Mouse (Mus musculus): Measurements from ENCODE around the gene Lin7a.
"Not testable (repeated sequence)": the region's sequence is repeated elsewhere in the genome, so short reads cannot be mapped to it uniquely, and the experiment has no call there.

The Lin7a gene

DNA sequence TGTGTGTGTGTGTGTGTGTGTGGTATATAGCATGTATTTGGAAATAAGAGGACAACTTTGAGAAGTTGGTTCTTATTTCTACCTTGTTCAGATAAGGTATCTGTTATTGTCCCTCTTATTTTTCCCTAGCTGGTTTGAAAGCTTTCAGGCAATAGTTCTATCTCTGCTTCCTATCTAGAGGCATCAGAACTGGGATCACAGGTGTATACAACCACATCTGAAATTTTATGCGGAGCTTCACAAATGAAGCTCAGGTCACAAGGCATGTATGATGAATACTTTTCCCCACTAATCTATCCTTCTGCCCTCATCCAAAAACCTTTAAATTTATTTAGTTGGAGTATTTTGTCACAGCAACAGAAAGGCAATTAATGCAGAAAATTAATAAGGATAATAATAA is 33.8 kb upstream of the Lin7a start:
- no peak for DNase-seq

DNA sequence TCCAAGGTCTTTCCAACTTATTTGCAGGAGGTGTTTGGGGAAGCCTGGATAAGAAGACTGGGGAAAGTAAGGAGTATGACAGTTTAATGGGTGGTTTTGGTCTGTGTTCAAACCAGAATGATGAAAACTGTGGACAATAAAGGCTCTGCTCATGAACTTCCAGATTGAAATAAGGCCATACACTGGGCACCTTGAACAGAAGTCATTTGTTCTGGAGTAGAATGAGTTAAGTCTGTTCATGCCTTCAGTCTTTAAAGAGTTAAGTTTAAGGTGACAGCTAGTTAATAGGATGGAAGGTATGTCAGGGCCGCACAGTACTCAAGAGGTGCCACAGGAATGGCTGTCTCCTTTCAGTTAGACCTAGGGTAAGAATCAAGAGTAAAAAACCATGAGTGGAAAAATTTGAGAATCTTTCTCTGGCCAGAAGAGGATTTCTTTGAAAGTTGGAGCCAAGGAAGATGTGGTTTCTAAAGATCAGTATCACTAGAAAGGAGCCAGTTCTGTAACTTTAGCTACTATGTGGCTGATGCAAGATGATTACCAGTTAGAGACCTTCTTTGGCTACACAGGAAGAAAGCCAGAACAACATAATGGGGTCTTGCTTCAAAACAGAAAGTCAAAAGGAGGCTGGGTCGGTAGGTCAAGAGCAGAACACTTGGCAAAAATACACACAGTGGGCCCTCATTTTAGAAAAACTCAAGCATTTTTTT is 33.2 kb upstream of the Lin7a start:
- DNase-seq: no peak

DNA sequence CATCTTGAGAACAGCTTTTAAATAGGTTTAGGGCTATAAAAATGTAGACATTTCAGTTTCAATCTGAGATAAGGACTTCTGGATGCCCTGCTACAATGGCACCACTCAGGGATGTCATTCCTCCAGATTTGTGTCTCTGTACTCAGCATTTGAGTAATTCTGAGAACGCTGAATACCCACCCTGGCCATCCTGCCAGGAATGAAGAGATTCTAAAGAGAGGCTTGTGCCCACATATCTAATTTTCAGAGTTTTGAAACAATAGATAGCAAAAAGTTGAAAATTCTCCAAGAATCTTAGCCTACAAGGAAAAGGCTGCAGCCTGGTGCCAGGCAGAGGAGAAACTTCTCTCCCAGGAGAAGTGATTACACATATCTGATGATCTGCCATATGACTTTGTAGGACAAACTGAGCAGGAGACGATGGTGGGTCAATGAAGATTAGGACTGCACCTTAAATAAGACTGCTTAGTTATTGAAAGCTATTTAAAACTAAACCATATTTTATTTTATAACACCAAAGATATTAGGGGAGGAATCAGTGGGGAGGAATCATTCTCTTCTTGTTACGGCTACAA is 32.5 kb upstream of the Lin7a start:
- no peak for DNase-seq

DNA sequence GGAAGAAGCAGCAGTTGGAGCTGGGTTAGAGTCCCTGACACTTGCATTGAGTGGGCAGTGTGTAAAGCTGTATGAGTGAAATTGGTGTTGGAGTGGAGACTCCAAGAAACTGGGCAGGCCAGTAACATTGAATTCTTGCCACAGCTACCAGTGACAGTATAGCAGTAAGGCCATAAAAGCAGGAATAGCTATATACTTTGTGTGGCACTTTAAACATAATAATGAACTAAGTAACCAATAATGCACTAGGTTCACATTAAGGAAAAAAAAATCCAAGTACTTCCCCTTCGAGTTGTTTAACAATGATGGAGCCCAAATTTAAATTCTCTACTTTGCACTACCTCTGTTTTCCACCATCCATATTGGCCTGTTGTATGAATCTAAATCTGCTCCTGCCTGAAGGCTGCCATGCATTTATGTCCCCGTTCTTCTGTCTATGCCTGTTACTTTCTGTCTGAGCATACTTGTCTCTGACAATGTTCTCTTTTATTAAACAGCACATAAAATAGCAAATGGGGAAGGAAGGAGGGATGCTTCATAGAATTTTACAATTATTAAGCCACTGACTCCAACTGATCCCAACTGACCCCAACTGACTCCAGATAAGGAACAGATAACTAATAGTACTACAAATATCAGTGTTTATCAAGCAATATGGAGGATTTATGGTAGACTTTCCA is 31.7 kb upstream of the Lin7a start:
- DNase-seq: no peak

DNA sequence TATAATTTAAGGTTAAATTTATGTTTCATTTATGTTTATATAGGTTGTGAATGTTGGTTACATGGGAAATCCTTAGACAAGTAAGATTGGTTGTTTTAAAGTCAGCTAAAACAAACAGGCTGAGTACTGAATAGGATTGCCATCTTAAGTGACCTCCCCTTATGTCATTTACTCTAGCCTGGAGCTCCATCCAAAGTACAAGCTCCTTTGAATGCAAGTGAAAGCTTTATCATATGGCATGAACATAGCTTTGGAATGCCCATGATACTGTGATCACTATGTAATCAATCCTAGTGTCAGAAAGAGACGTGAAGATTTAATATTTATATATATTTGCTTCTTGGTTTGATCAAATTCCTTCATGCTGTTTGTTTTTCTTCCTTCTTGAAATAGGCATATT is 31.0 kb upstream of the Lin7a start:
- no peak for DNase-seq

DNA sequence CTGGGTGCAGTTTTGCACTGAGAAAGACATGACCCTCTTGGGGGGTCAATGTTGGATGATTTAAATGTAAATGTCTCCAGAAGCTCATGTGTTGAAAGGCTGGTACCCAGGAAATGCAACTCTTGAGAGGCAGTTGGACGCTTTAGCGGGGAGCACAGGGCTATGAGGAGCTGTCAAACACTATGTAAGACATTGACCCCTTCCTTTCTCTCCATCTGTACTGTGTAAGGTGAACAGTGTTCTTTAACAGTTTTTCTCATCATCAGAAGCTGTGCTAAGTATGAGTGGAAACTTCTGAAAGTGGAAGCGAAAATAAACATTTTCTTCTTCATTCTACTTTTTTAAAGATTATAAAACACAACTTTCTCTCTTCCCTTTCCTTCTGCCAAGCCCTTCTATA is 30.5 kb upstream of the Lin7a start:
- no peak for DNase-seq

DNA sequence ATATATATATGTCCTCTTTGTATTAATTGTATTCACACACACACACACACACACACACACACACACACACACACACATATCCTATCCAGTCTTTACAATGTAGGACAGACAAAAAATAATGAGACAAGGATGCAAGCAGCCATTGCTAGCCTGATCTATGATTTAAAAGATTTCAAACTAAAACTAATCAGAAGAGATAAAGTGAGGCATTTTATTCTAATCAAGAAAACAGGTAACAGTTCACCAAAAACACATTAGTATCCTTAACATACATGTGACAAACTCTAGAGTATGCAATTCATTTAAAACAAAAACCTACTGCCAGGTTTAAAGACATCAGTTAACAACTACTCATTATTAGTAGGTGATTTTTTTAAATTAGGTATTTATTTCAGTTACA is 30.1 kb upstream of the Lin7a start:
- no peak for DNase-seq

DNA sequence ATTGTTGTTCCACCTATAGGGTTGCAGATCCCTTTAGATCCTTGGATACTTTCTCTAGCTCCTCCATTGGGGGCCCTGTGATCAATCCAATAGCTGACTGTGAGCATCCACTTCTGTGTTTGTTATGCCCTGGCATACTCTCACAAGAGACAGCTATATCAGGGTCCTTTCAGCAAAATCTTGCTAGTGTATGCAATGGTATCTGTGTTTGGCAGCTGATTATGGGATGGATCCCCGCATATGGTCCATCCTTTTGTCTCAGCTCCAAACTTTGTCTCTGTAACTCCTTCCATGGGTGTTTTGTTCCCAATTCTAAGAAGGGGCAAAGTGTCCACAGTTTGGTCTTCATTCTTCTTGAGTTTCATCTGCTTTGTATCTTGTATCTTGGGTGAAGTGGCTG is 29.5 kb upstream of the Lin7a start:
- DNase-seq: not testable (repeated sequence)

DNA sequence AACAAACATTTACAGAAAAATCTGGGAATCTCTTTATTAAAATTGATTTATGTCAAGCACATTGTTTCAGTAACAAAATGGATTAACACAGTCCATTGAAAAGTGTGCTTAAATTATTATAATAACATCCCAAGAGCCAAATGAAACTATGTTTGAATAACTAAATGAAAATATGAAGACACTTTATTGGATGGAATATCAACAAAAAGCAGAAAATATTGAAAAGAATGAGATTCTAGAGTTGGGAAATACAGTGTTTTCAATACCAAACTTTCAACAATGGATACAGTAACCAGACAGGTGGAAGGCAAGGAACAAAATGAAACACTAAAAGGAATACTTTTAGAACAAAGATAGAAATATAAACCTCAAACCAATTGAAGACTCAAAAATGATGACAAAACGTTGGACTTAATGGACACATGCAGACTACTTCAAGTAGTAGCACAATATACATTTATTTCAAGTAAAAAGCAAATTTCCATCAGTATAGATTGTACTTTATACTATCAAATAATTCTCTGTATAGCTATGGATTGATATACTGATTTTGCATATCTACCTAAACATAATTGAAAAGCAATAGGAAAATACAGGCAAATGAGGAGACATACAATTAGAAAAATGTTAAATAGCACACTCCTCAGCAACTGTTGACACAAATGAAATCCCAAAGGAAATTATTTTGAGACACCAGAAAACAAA is 28.6 kb upstream of the Lin7a start:
- no peak for DNase-seq

DNA sequence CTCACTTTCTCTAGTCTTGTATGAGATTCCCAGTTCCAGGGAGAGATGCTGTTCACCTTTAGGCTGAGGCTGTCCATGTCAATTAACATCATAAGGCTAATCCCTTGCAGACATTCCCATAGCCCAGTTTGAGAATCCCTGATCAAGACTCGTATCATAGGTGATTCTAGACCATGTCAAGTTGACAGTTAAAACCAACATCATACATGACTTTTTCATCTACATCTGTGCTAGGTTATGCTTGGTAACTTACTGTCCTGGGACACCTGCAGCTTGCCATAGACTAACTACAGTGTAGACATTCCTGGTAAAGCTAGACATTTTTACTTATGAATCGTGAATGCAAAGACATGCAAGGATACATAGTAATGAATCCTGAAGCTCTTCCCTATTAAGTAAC is 27.3 kb upstream of the Lin7a start:
- no peak for DNase-seq

DNA sequence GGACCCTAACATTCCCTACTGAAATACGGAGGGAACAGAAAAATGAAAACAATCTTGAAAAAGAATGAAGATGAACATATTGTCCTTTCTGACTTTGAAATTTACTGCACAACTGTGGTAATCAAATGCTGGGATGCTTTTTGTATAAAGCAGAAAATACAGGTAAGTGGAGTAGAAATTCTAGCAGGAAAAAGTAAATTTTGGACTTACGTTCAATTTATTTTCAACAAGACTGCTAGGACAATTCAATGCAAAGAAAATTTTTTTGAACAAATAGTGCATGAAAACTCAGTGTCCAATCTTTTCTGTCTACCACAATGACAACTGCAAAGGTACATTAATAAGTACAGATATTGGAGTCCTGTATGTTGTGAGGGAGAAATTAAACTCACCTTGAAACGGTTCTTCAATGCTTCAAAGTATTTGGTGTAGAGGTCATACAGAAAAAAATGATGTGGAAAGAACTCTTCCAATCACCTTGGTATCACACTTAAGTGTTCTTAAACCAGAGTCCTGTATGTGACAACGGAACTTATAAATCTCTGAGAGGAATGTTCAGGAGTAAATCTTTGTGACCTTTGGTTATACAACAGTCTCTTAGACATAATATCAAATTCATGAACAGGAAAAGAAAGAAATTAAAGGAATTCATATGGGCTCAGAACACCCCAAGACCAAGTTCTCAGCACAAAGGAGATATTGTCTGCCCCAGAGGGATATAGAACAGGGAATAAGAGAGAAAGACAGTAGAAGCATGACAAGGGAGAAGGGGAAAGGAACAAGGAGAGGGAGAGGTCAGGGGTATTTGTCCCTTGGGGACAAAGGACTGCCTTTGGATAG is 26.6 kb upstream of the Lin7a start:
- no peak for DNase-seq

DNA sequence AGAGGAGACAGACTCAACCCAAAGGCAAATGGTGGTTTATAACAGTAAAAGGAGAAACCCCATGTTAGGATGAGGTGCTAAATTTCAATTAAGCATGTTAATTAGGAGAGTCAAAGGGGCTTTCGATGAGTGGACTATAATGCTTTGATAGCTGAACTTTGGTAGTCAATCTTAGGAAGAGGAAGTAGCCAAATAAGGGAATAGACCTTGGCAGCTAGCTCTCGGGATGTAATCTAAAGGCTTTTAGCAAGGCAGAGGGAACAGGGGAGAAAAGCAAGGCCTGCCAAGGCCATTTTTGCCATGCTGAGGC is 26.0 kb upstream of the Lin7a start:
- DNase-seq: no peak

DNA sequence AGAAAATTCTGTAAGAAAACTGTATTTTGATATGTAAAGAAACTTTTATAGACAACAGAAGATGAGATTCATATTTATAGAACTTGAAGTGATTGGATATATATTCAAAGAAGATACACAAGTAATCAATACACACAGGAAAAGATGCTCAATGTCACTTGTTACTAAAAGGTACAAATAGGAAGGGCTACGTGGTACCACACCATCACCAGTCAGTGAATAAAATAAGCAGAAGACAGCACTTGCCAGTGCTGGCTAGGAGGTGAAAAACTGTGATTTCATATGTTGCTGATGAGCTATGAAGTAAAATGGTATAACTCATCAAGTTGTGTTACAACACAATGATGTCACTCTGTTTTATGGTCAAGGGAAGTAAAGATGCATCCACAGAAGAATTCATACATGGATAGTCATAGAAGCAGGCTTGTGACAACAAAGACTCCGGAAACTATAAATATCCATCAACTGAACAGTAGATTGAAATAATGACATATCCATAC is 25.5 kb upstream of the Lin7a start:
- no peak for DNase-seq

DNA sequence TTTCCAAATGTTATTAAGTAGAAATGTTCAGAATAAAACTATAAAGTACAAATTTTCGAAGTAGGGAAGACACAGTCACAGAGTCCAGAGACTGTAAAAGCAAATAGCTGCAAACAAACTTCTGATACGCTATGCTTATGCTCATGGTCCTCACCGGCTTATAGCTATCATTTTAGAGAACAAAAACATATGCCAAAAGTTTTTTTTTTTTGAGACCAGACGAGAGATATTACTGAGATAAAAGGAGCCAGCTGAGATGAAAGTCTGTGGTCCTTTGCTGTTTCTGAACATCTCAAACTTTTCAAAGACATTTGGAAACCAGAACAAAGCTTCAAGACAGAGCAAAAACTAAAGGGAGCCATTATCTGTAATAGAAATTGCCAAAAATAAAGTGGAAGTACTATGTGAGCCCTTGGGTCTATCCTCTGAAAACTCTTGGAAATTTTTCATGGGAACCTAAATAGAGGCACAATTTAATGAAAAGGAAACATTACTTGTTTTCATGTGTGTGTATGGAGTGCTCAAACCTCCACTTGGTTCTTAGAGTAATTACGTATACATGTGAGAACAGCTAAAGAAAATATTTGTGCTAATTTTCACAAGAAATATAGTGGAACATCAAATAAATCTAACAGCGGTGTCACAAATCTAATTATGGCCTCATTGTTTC is 24.4 kb upstream of the Lin7a start:
- no peak for DNase-seq

DNA sequence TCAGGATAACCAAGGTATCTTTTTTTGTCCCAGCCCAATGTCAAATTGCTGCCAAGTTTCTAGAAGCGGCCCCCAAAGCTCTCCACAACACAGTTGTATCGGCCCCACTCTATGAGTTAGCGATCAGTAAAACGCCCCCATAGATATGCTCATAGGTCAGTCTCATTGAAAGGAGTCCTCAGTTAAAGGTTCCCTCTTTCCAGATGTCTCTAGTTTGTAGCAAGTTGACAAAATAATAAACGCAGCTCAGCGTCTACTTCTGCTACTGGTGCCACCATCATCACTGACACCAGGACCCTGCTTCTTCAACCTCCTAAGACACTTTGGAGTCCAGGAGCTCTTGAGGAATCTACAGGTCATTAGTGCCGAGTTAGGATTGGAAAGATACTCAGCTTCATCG is 23.0 kb upstream of the Lin7a start:
- no peak for DNase-seq

DNA sequence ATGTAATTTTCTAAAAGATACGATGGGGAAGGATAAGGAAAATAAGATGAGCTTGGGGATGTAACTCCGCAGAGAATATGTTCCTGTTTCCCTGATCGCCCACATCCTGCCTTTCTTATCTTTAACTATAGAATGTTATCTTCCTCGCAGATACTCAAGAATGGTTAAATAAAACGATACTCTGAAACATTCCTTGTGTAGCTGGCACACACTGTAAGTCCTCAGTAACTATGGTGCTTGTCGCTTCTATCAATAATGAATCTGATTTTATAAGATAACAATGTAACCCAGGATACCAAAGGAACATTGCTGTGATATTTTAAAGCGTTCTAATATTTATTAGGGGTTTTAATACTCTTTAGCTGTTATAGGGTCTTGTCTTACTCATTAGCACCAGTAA is 22.4 kb upstream of the Lin7a start:
- DNase-seq: no peak

DNA sequence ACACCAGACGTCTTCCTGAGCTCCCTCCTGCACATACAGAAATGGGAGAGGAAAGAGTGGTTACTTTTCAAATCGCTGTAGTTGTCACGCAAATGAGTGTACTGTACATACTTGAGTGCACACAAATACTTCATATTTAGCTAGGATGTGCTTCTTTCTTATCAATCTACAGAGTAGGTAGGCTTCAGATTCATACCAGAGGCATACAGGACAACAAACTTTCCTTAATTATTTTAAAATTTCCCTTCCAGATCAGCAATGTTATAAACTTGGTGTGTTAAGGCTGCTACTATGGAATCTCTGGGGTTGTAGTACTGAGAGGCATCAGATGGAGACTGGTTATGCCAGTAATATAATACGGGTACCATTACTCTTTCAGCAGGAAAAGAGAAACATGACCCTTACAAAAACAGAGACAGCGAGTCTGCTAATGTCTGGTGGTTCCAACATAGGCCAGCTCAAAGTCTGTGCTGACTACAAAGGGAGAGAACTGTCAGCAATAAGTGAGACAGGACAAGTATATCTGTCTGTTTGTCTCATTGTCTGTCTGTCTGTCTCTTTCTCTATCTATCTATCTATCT is 21.8 kb upstream of the Lin7a start:
- DNase-seq: no peak

DNA sequence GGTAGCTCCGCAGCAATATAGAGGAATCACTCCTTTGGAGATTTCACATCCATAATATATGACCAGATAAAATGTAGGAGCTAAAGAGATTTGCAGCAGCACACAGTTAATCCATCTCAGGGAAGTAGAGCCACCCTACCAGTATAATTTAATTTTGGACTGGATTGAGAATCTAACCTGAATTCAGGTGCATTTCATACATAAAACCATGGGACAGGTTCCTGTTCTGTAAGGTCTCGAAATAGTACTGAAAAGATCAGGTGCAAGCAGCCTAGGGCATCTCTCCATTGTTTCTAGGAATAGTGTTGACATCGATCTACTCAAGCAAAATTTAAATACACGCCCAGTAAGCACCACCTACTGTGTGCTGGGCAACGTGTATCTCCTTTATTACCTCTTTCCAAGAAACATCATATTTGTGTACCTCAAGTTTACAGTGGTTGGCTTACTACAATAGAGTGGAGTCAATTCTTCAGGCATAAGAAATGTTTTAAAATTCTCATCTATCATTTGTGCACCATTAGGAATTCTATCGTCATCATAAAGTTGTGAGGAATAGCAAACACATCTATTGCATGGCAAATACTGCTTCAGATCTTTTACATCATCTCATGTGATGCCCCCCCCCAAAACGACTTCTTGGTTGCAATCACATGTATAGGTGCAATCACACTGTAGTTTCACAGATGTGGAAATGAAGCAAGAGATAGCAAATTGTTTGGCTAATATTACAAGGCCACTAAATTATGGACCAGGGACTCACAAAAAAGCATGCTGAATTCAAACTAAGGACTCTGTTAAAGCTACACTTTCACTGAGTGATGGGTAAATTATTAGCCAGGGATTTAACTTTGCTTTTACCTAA is 20.9 kb upstream of the Lin7a start:
- DNase-seq: no peak

DNA sequence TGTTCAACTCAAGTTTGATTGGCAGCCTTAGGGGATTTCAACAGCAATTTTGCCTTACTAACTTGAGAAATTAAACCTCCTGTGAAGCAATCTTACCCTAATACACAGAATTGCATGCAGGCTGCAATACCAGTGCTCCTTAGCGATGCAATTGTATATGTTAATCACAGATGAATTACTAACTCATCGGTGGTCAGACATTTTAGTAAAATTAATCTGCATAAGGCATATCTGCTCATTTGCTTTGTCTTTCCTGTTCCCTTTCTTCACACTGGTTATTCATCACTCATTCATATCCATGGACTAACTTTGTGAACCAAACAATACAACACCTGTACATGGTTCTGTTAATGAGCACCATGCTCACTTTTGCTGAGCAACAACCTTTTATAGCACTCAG is 20.2 kb upstream of the Lin7a start:
- DNase-seq: no peak

DNA sequence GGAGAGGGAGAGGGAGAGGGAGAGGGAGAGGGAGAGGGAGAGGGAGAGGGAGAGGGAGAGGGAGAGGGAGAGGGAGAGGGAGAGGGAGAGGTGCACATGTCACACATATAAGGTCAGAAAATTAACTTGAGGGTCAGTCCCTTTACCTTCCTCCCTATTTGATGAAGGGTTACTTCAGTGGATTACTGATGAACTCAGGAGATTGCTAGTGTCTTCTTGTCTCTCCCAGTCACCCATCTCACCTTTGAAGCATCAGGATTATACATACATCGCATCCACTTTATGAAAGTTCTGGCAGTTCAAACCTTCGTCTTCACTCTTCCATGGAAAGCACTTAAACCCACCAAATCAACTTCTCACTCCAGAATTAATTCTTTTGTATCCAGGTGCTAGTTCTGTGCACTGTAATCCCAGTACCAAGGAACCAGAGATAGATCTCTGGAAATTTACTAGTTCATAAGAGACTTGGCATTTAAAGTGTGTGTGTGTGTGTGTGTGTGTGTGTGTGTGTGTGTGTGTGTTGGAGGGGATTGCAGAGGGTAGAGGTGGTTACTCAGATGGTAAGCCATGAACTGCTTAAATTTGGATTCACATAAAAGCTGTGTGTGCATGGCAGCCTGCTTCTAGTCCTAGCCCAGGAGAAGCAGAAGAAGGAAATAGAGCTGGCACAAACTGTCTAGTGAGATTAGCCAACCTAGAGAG is 19.5 kb upstream of the Lin7a start:
- no peak for DNase-seq

DNA sequence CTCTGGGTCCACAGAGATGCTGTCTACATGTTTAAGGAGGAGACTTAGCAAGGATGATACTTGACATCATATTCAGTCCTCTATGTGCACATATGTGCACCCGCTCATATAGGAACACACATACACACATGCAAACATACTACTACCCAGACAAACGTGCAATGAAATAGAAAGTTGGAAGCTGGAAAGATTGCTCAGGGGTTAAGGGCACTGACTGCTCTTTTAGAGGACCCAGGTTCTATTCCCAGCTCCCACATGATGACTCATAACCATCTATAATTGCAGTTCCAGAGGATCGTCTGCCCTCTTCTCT is 19.0 kb upstream of the Lin7a start:
- no peak for DNase-seq

All from layer of hippocampus, adult 9-11 months (tissue).